Mouse (Mus musculus): ENCODE measurements at regions not wholly inside any gene's neighbourhood (a gene's known extent, or its start where the extent isn't known, plus 50 kb on each side); places are given as distances from the start of the nearest gene placed in this dataset.

DNA sequence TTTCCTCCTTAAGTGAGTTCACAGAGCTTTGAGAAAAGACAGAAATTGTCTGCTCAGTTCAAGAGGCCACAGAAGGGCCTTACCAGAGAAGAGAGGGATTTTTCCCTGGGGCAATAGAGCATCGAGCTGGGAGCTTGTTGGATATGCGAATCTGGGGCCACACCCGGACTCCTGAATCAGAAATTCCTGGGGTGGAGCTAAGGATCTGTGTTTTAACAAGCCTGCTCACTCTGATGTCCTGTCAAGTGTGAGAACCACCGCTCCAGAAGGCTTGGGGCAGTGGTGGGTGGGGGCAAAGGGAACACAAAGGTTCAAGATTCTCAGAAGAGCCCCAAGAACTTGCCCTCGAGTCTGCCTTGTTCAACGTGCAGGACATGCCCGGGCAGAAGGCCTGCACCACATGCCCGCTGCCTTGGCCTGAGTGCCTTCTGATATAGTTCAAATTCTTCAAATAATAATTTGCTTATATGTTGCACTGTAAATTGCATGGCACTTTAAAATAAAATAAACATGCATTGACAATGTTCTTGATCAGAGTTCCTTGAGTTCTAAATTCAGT lies 241.3 kb upstream of the Hes1 start:
- Histone ChIP-seq H3K9ac (replicated peaks; ENCODE audit: low read length) (no peak overlapping the region), H3K27me3 (ENCODE audit: insufficient read depth, low read length) (peaks cover 13% of the 10 kb centered on the region; the same call in 1 of the 2 replicates), H3K27ac (ENCODE audit: low read length) (no peak overlapping the region), H3K4me1 (ENCODE audit: insufficient read depth, low read length) (peaks cover 20% of the 10 kb centered on the region; the same call in 1 of the 2 replicates), H3K4me3 (ENCODE audit: low read length) (no peak overlapping the region), H3K4me2 (replicated peaks; ENCODE audit: low read depth, low read length) (no peak overlapping the region), H3K36me3 (ENCODE audit: insufficient read depth, low read length) (no peaks in the 10 kb centered on the region), H3K9me3 (ENCODE audit: low read length) (peaks cover 2% of the 10 kb centered on the region; the same call in 1 of the 2 replicates)
- WGBS = 67% methylated on average over 8 of the region's 8 CpGs
- ATAC-seq (ENCODE audit: low FRiP score, low TSS enrichment) = no peak

DNA sequence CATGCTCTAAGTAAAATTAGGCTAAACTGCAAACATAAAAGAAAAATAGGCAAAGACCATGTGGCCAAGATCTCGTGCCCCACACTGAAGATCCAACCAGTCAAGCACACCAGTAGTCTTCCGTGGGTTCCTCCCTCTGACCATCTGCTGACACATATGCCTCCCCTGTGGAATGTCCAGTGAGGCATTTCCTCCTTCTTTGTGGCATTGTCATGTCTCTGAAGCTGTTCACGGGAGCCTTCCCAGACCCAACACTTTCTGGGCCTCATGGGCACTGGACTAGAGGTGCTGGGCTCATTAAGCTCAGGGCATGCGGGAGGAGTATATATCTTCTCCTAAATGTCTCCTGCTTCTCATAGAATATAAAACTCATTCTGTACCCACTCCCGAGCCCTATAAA lies 237.3 kb upstream of the Hes1 start:
- Histone ChIP-seq H3K9me3 (ENCODE audit: low read length) (peaks cover 5% of the 10 kb centered on the region; the same call in 1 of the 2 replicates), H3K27ac (ENCODE audit: low read length) (no peak overlapping the region), H3K4me2 (replicated peaks; ENCODE audit: low read depth, low read length) (no peak overlapping the region), H3K27me3 (ENCODE audit: insufficient read depth, low read length) (0 out of 2 replicates have a peak, but pooled peaks cover 9% of the 10 kb centered on the region), H3K36me3 (ENCODE audit: insufficient read depth, low read length) (no peaks in the 10 kb centered on the region), H3K4me3 (ENCODE audit: low read length) (no peak overlapping the region), H3K9ac (replicated peaks; ENCODE audit: low read length) (no peak overlapping the region), H3K4me1 (ENCODE audit: insufficient read depth, low read length) (no peaks in the 10 kb centered on the region)
- ATAC-seq (ENCODE audit: low FRiP score, low TSS enrichment) = peak; percentile 88
- WGBS = 38% methylated on average over 5 of the region's 5 CpGs

DNA sequence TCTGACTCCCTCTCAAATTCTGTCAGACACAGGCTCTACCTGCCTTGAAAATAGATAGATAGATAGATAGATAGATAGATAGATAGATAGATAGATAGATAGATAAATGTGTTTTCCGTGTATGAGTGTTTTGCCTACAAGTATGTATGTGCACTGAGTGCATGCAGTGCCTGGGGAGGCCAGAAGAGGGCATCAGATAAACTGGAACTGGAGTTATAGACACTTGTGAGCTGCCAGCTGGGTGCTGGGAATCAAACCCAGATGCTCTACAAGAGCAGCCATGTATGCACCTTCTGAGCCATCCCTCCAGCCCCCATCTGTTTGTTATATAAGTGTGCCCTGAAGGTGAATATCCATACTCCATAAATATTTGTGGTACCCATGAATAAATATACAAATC lies 236.4 kb upstream of the Hes1 start:
- Histone ChIP-seq H3K4me3 (ENCODE audit: low read length) (no peak overlapping the region), H3K27me3 (ENCODE audit: insufficient read depth, low read length) (0 out of 2 replicates have a peak, but pooled peaks cover 4% of the 10 kb centered on the region), H3K27ac (ENCODE audit: low read length) (no peak overlapping the region), H3K4me1 (ENCODE audit: insufficient read depth, low read length) (no peaks in the 10 kb centered on the region), H3K4me2 (replicated peaks; ENCODE audit: low read depth, low read length) (no peak overlapping the region), H3K9ac (replicated peaks; ENCODE audit: low read length) (no peak overlapping the region), H3K9me3 (ENCODE audit: low read length) (peaks cover 5% of the 10 kb centered on the region; the same call in 1 of the 2 replicates), H3K36me3 (ENCODE audit: insufficient read depth, low read length) (no peaks in the 10 kb centered on the region)
- ATAC-seq (ENCODE audit: low FRiP score, low TSS enrichment) = no peak
- WGBS = 89% methylated on average over 1 of the region's 1 CpGs

DNA sequence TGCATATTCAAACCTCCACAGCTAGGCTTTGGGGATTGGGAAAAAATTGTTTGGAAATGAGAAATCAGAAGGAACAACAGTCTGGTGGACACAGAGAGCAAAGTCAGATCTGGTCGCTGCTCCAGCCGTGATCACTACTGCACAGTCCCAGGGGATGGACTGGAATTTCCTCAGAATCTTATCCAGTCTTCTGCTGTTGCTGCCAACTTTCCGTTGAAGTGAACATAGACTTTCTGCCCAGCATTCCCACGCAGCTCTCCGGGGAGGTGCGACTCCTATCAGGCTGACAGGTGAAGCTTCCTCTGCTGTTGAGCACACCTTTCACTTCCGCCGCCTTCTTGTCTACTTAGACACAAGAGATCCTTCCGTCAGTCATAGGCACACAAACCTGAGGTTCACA lies 234.7 kb upstream of the Hes1 start:
- no peaks in the 10 kb centered on the region for H3K36me3 ChIP-seq (ENCODE audit: insufficient read depth, low read length)
- 80% methylated on average over 9 of the region's 9 CpGs for WGBS
- H3K4me1 ChIP-seq (ENCODE audit: insufficient read depth, low read length) = no peaks in the 10 kb centered on the region
- H3K9ac ChIP-seq (replicated peaks; ENCODE audit: low read length) = no peak overlapping the region
- H3K27me3 ChIP-seq (ENCODE audit: insufficient read depth, low read length) = 0 out of 2 replicates have a peak, but pooled peaks cover 3% of the 10 kb centered on the region
- no peak overlapping the region for H3K4me2 ChIP-seq (replicated peaks; ENCODE audit: low read depth, low read length)
- no peak overlapping the region for H3K27ac ChIP-seq (ENCODE audit: low read length)
- peaks cover 5% of the 10 kb centered on the region; the same call in 1 of the 2 replicates for H3K9me3 ChIP-seq (ENCODE audit: low read length)
- no peak overlapping the region for H3K4me3 ChIP-seq (ENCODE audit: low read length)
- ATAC-seq (ENCODE audit: low FRiP score, low TSS enrichment) = no peak

DNA sequence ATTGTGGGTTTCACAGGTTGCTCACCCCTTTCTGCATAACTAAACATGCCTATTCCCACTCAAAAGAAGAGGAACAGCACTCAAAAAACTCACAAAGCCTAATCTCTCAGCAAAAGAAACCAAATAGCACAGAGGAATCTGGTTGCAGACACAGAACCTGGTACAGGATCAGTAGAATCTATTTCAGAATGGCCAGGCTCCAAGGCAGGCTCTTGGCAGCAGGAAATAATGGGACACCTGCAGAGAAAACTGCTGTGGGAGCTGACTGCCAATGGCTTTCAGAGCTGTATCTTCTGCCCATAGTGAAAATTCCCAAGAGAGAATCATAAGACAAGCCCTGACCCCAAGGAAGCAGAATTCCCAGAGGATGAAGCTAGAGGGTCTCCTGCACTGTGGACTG lies 234.1 kb upstream of the Hes1 start:
- Histone ChIP-seq H3K4me2 (replicated peaks; ENCODE audit: low read depth, low read length) (no peak overlapping the region), H3K27me3 (ENCODE audit: insufficient read depth, low read length) (0 out of 2 replicates have a peak, but pooled peaks cover 3% of the 10 kb centered on the region), H3K9ac (replicated peaks; ENCODE audit: low read length) (no peak overlapping the region), H3K27ac (ENCODE audit: low read length) (no peak overlapping the region), H3K4me1 (ENCODE audit: insufficient read depth, low read length) (no peaks in the 10 kb centered on the region), H3K4me3 (ENCODE audit: low read length) (no peak overlapping the region), H3K9me3 (ENCODE audit: low read length) (peaks cover 5% of the 10 kb centered on the region; the same call in 1 of the 2 replicates), H3K36me3 (ENCODE audit: insufficient read depth, low read length) (no peaks in the 10 kb centered on the region)
- no peak for ATAC-seq (ENCODE audit: low FRiP score, low TSS enrichment)

DNA sequence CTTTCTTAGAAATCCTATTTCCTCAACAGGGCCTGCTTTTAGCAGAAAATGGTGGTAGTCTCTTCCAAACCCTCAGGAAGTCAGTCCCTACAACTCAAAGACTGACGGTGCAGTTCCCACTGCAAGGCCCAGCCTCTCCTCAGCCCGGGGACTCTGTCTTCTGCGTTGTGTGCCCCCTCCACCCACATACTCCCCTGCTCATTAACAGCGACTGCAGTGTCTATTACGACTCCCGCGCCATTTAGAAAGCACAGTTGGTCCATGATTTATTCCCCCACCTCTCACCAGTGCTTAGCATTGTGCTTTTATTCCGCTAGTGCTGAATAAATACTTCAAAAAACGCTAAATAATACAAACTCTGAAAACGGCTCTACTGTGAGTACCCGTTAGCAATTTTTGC lies 230.9 kb upstream of the Hes1 start:
- Histone ChIP-seq H3K4me3 (ENCODE audit: low read length) (no peak overlapping the region), H3K36me3 (ENCODE audit: insufficient read depth, low read length) (no peaks in the 10 kb centered on the region), H3K4me1 (ENCODE audit: insufficient read depth, low read length) (peaks cover 6% of the 10 kb centered on the region; the same call in 1 of the 2 replicates), H3K27me3 (ENCODE audit: insufficient read depth, low read length) (0 out of 2 replicates have a peak, but pooled peaks cover 6% of the 10 kb centered on the region), H3K9ac (replicated peaks; ENCODE audit: low read length) (no peak overlapping the region), H3K4me2 (replicated peaks; ENCODE audit: low read depth, low read length) (no peak overlapping the region), H3K27ac (ENCODE audit: low read length) (no peak overlapping the region), H3K9me3 (ENCODE audit: low read length) (no peaks in the 10 kb centered on the region)
- WGBS = 31% methylated on average over 11 of the region's 11 CpGs
- ATAC-seq (ENCODE audit: low FRiP score, low TSS enrichment) = no peak

DNA sequence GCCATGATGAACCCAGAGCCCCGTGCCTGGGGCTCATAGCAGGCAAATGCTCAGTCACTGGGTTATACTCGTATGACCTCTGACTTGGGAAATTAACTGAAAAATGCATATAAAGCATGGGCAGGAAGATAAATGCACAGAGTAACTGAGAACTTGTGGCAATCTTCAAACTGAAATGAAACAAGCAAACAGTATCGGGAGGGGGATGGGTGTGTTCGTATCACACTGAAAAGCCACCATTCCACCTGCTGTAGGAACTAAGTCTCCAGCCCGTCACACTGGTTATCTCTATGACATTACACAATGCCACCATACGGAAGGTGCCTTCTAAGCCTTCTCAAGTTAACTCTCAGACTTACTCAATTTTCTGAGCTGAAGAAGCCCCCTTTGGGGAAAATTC lies 230.3 kb upstream of the Hes1 start:
- Histone ChIP-seq H3K9me3 (ENCODE audit: low read length) (no peaks in the 10 kb centered on the region), H3K4me3 (ENCODE audit: low read length) (no peak overlapping the region), H3K27me3 (ENCODE audit: insufficient read depth, low read length) (0 out of 2 replicates have a peak, but pooled peaks cover 6% of the 10 kb centered on the region), H3K36me3 (ENCODE audit: insufficient read depth, low read length) (no peaks in the 10 kb centered on the region), H3K27ac (ENCODE audit: low read length) (no peak overlapping the region), H3K4me1 (ENCODE audit: insufficient read depth, low read length) (peaks cover 10% of the 10 kb centered on the region), H3K9ac (replicated peaks; ENCODE audit: low read length) (no peak overlapping the region), H3K4me2 (replicated peaks; ENCODE audit: low read depth, low read length) (no peak overlapping the region)
- no peak for ATAC-seq (ENCODE audit: low FRiP score, low TSS enrichment)
- 79% methylated on average over 6 of the region's 6 CpGs for WGBS

DNA sequence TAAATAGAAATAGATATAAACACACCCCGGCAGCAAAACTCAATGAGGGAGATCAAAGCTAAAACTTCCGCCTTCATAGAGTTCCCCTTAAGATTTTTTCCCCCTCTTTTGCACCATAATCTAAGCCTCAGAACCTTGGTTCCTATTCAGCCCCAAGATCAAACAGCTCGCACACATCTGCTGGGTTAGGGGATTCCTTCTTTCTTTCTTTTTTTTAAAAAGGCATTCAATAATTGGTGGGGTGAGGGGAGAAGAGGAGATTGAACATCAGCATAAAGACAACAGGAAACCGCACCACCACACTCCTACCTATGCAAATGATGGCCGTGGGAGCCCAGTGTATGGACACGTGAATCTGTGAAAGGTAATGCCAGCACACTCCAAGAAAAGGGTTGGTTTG lies 229.5 kb upstream of the Hes1 start:
- no peaks in the 10 kb centered on the region for H3K9me3 ChIP-seq (ENCODE audit: low read length)
- no peak overlapping the region for H3K4me2 ChIP-seq (replicated peaks; ENCODE audit: low read depth, low read length)
- peaks cover 18% of the 10 kb centered on the region for H3K4me1 ChIP-seq (ENCODE audit: insufficient read depth, low read length)
- H3K27me3 ChIP-seq (ENCODE audit: insufficient read depth, low read length) = 0 out of 2 replicates have a peak, but pooled peaks cover 6% of the 10 kb centered on the region
- H3K4me3 ChIP-seq (ENCODE audit: low read length) = no peak overlapping the region
- no peak for ATAC-seq (ENCODE audit: low FRiP score, low TSS enrichment)
- H3K36me3 ChIP-seq (ENCODE audit: insufficient read depth, low read length) = no peaks in the 10 kb centered on the region
- WGBS = 74% methylated on average over 6 of the region's 6 CpGs
- H3K27ac ChIP-seq (ENCODE audit: low read length) = no peak overlapping the region
- H3K9ac ChIP-seq (replicated peaks; ENCODE audit: low read length) = no peak overlapping the region

DNA sequence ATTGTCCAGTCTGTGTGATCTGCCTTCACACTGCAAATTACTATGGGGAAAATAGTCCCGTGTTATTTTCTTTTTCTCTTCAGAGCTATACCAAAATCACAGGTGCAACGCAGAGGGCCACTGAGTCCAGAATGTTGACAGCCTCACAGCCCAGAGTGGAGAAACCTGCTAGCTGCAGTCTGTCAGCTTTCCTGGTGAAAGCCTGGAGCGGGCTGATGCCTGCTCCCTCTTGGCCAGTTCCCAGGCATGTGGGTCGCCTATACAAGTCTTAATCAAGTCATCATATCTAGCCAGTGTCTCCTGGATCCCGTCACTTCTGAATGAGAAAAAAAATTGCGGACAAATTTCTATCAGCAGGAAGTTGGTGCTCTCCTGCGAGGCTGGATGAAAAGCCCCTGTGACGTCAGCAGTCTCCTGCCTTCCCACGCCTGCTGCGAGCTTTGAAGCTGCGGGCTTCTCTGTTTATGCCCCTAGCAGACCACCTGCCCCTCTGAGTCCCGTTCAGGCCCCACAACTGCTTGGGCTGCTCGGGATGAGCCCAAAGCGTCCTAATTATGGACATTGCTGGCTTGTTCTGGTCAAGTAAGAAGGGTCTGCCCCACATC lies 227.1 kb upstream of the Hes1 start:
- no peak overlapping the region for H3K27ac ChIP-seq (ENCODE audit: low read length)
- H3K27me3 ChIP-seq (ENCODE audit: insufficient read depth, low read length) = 0 out of 2 replicates have a peak, but pooled peaks cover 3% of the 10 kb centered on the region
- no peak overlapping the region for H3K4me3 ChIP-seq (ENCODE audit: low read length)
- peak overlapping the region; percentile 41 for H3K4me2 ChIP-seq (replicated peaks; ENCODE audit: low read depth, low read length)
- no peak for ATAC-seq (ENCODE audit: low FRiP score, low TSS enrichment)
- no peaks in the 10 kb centered on the region for H3K36me3 ChIP-seq (ENCODE audit: insufficient read depth, low read length)
- 14% methylated on average over 14 of the region's 14 CpGs for WGBS
- no peaks in the 10 kb centered on the region for H3K9me3 ChIP-seq (ENCODE audit: low read length)
- H3K9ac ChIP-seq (replicated peaks; ENCODE audit: low read length) = no peak overlapping the region
- H3K4me1 ChIP-seq (ENCODE audit: insufficient read depth, low read length) = peaks cover 18% of the 10 kb centered on the region

DNA sequence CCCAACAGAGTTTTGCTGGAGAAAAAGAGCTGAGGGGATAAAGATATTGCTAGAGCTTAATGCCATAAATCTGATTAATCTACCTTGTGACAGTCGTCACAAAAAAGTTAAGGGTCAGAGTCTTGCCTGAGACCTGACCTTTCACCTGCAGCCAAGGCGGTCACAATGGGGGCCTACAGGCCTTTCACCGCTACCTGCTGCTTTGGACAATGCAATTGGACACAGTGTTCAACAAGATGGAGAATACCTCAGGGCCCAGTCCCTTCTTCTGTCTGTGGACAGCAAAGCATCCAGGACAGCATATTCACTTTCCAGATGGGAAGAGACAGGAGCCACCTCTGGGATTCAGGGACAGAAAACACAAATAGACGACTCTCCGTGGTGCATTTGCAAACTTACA lies 226.3 kb upstream of the Hes1 start:
- H3K4me2 ChIP-seq (replicated peaks; ENCODE audit: low read depth, low read length) = no peak overlapping the region
- 0 out of 2 replicates have a peak, but pooled peaks cover 3% of the 10 kb centered on the region for H3K27me3 ChIP-seq (ENCODE audit: insufficient read depth, low read length)
- H3K4me3 ChIP-seq (ENCODE audit: low read length) = no peak overlapping the region
- ATAC-seq (ENCODE audit: low FRiP score, low TSS enrichment) = no peak
- no peaks in the 10 kb centered on the region for H3K9me3 ChIP-seq (ENCODE audit: low read length)
- H3K36me3 ChIP-seq (ENCODE audit: insufficient read depth, low read length) = no peaks in the 10 kb centered on the region
- no peak overlapping the region for H3K27ac ChIP-seq (ENCODE audit: low read length)
- WGBS = 78% methylated on average over 5 of the region's 5 CpGs
- peaks cover 18% of the 10 kb centered on the region for H3K4me1 ChIP-seq (ENCODE audit: insufficient read depth, low read length)
- H3K9ac ChIP-seq (replicated peaks; ENCODE audit: low read length) = no peak overlapping the region
